Mouse (Mus musculus) MEL (cell line): ENCODE measurements around the gene Nmnat3. TPM values are rescaled to one million over a fixed set of nuclear protein-coding genes. Genes with fewer than 3 reads are reported as not detected.

Source experiments
- DNase-seq: peaks from one replicate; pipeline ENCODE4 v3.0.0; 2011; ENCODE audit warnings: low read depth, low spot score
- H3K27ac ChIP-seq: 2 replicates; pipeline ENCODE4 v1.5.1; 2012; ENCODE audit warnings: low read depth, mild to moderate bottlenecking, control low read depth, low read length, moderate library complexity; ENCODE audit not compliant: control insufficient read depth
- H3K27me3 ChIP-seq, 2 experiments: fragments of 150-350 bp in 1 of 2; sonication (generic) in 1 of 2; 2 replicates each; pipeline ENCODE4 v1.6.1; 2012; ENCODE audit warnings: low read length in 2 of 2, mild to moderate bottlenecking in 2 of 2, improper control_type of control experiment in 1 of 2, moderate library complexity in 1 of 2; ENCODE audit not compliant: insufficient read depth in 2 of 2, control insufficient read depth in 1 of 2
- H3K36me3 ChIP-seq, 2 experiments: 2 replicates each; pipeline ENCODE4 v1.6.1; 2012 to 2014; ENCODE audit warnings: low read length in 2 of 2, improper control_type of control experiment in 1 of 2, inconsistent platforms in 1 of 2, mild to moderate bottlenecking in 1 of 2; ENCODE audit not compliant: insufficient read depth in 2 of 2, control insufficient read depth in 1 of 2
- H3K4me1 ChIP-seq, 2 experiments: fragments of 150-350 bp in 1 of 2; sonication (generic) in 1 of 2; 2 replicates each; pipeline ENCODE4 v1.6.1; 2012; ENCODE audit warnings: low read length in 2 of 2, improper control_type of control experiment in 1 of 2, mild to moderate bottlenecking in 1 of 2; ENCODE audit not compliant: insufficient read depth in 2 of 2, control insufficient read depth in 1 of 2
- H3K4me3 ChIP-seq, 2 experiments: fragments of 150-350 bp in 1 of 2; sonication (generic) in 1 of 2; 2 replicates each; pipeline ENCODE4 v1.5.1; 2012; ENCODE audit warnings: low read depth in 2 of 2, low read length in 2 of 2, mild to moderate bottlenecking in 2 of 2, moderate library complexity in 2 of 2, control low read depth in 1 of 2, improper control_type of control experiment in 1 of 2; ENCODE audit not compliant: control insufficient read depth in 1 of 2, insufficient read depth in 1 of 2
- H3K79me2 ChIP-seq: 2 replicates; pipeline ENCODE4 v1.6.1; 2012; ENCODE audit warnings: mild to moderate bottlenecking, low read length, moderate library complexity; ENCODE audit not compliant: control insufficient read depth, poor library complexity, insufficient read depth
- H3K9ac ChIP-seq: 2 replicates; pipeline ENCODE4 v1.6.1; 2012; ENCODE audit warnings: low read depth, mild to moderate bottlenecking, control low read depth, low read length, moderate library complexity; ENCODE audit not compliant: control insufficient read depth, poor library complexity, severe bottlenecking
- H3K9me3 ChIP-seq: fragments of 150-350 bp; sonication (generic); replicated peaks from 2 replicates; pipeline ENCODE4 v1.6.1; 2012; ENCODE audit warnings: mild to moderate bottlenecking, low read length, improper control_type of control experiment, moderate library complexity; ENCODE audit not compliant: insufficient read depth
- CHD2 ChIP-seq: IDR thresholded peaks from 2 replicates; pipeline ENCODE4 v1.6.1; 2011; ENCODE audit warnings: low read length, improper control_type of control experiment
- CTCF ChIP-seq, 3 experiments: IDR thresholded peaks in 2 of 3; conservative IDR thresholded peaks in 1 of 3; 2 replicates each; pipeline ENCODE4 v1.5.1; 2011 to 2012; ENCODE audit warnings: low read length in 3 of 3, low read depth in 2 of 3, mild to moderate bottlenecking in 2 of 3, improper control_type of control experiment in 1 of 3, inconsistent platforms in 1 of 3, mixed read lengths in 1 of 3, moderate library complexity in 1 of 3; ENCODE audit not compliant: control insufficient read depth in 1 of 3, insufficient read depth in 1 of 3, poor library complexity in 1 of 3, severe bottlenecking in 1 of 3
- E2F4 ChIP-seq: IDR thresholded peaks from 2 replicates; pipeline ENCODE4 v1.6.1; 2011; ENCODE audit warnings: low read depth, low read length, improper control_type of control experiment, borderline replicate concordance
- GATA1 ChIP-seq: IDR thresholded peaks from 2 replicates; pipeline ENCODE4 v1.6.1; 2011; ENCODE audit warnings: low read depth, low read length, improper control_type of control experiment
- HCFC1 ChIP-seq: IDR thresholded peaks from 2 replicates; pipeline ENCODE4 v1.6.1; 2012; ENCODE audit warnings: low read depth, mild to moderate bottlenecking, inconsistent platforms, low read length, improper control_type of control experiment, moderate library complexity
- MAFK ChIP-seq: IDR thresholded peaks from 2 replicates; pipeline ENCODE4 v1.6.1; 2011; ENCODE audit warnings: low read depth, mild to moderate bottlenecking, low read length, improper control_type of control experiment, borderline replicate concordance
- MAX ChIP-seq: IDR thresholded peaks from 2 replicates; pipeline ENCODE4 v1.6.1; 2011; ENCODE audit warnings: low read length, improper control_type of control experiment
- MAZ ChIP-seq: IDR thresholded peaks from 2 replicates; pipeline ENCODE4 v1.6.1; 2012; ENCODE audit warnings: low read depth, mild to moderate bottlenecking, inconsistent platforms, low read length, improper control_type of control experiment
- MEF2A ChIP-seq: IDR thresholded peaks from 2 replicates; pipeline ENCODE4 v1.6.1; 2014; ENCODE audit warnings: low read depth, mild to moderate bottlenecking, inconsistent platforms, low read length, improper control_type of control experiment; ENCODE audit not compliant: poor library complexity, insufficient replicate concordance, severe bottlenecking; ENCODE audit errors: extremely low read depth
- MYB ChIP-seq: IDR thresholded peaks from 2 replicates; pipeline ENCODE4 v1.6.1; 2011; ENCODE audit warnings: mild to moderate bottlenecking, low read depth, low read length, improper control_type of control experiment
- MYC ChIP-seq: IDR thresholded peaks from 2 replicates; pipeline ENCODE4 v1.6.1; 2011; ENCODE audit warnings: low read depth, mild to moderate bottlenecking, low read length, improper control_type of control experiment, moderate library complexity
- NELFE ChIP-seq: IDR thresholded peaks from 2 replicates; pipeline ENCODE4 v1.6.1; 2011; ENCODE audit warnings: low read depth, low read length, improper control_type of control experiment
- SIN3A ChIP-seq: IDR thresholded peaks from 2 replicates; pipeline ENCODE4 v1.6.1; 2012; ENCODE audit warnings: low read length, improper control_type of control experiment, inconsistent platforms
- SMC3 ChIP-seq: IDR thresholded peaks from 2 replicates; pipeline ENCODE4 v1.6.1; 2011; ENCODE audit warnings: low read depth, low read length, improper control_type of control experiment
- TAL1 ChIP-seq: IDR thresholded peaks from 2 replicates; pipeline ENCODE4 v1.6.1; 2012; ENCODE audit warnings: mild to moderate bottlenecking, inconsistent platforms, low read length, moderate library complexity, mixed read lengths
- UBTF ChIP-seq: IDR thresholded peaks from 2 replicates; pipeline ENCODE4 v1.6.1; 2012; ENCODE audit warnings: low read depth, mild to moderate bottlenecking, inconsistent platforms, low read length, improper control_type of control experiment, moderate library complexity, borderline replicate concordance; ENCODE audit not compliant: insufficient read depth
- USF1 ChIP-seq: IDR thresholded peaks from 2 replicates; pipeline ENCODE4 v1.6.1; 2014; ENCODE audit warnings: low read depth, mild to moderate bottlenecking, inconsistent platforms, low read length, improper control_type of control experiment, moderate library complexity
- ZKSCAN1 ChIP-seq: IDR thresholded peaks from 2 replicates; pipeline ENCODE4 v1.6.1; 2012; ENCODE audit warnings: low read depth, mild to moderate bottlenecking, inconsistent platforms, low read length, improper control_type of control experiment, moderate library complexity
- ZNF384 ChIP-seq: IDR thresholded peaks from 2 replicates; pipeline ENCODE4 v1.6.1; 2012; ENCODE audit warnings: low read depth, mild to moderate bottlenecking, inconsistent platforms, low read length, improper control_type of control experiment
- polyA plus RNA-seq, 2 experiments: library from polyadenylated mRNA; stranded (reverse) in 1 of 2; unstranded in 1 of 2; fragments of >175 nt in 1 of 2; fragments of >200 nt in 1 of 2; gene quantifications; 2 replicates each; pipeline versions ENCODE4 v1.2.1 to v1.2.4; 2012; ENCODE audit warnings: low replicate concordance in 2 of 2, low read depth in 1 of 2; ENCODE audit not compliant: insufficient read length in 2 of 2, insufficient read depth in 1 of 2, missing spikeins in 1 of 2
- total RNA-seq: library from RNA; depleted of rRNA; stranded (reverse); fragments of 300-350 nt; gene quantifications from 2 replicates; pipeline ENCODE4 v1.2.3, GENCODE M21; 2012

Nmnat3 gene
- total and polyA plus RNA-seq, 3 experiments = 14.4 to 15.2 TPM; not detected in 1

- Histone ChIP-seq H3K36me3 (no peaks in the 10 kb centered on the region), H3K27me3 (no peaks in the 10 kb centered on the region), H3K4me3 (no peak overlapping the region), H3K9me3 (no peaks in the 10 kb centered on the region), H3K9ac (no peak overlapping the region), H3K4me1 (peaks cover 0 to 5% of the 10 kb centered on the region in 2 experiments; a peak in 3 of 4 replicates), H3K27ac (no peak overlapping the region), H3K79me2 (0 out of 2 replicates have a peak, but pooled peaks cover 1% of the 10 kb centered on the region)
- TF ChIP-seq CHD2 (no peak), SMC3 (no peak), MAX (no peak), MAFK (no peak), HCFC1 (no peak), E2F4 (no peak)
- DNase-seq = no peak
These were observed 50.9 kb downstream of the Nmnat3 start for GRCm38 (mm10) chr9:98337881-98338769.

DNA sequence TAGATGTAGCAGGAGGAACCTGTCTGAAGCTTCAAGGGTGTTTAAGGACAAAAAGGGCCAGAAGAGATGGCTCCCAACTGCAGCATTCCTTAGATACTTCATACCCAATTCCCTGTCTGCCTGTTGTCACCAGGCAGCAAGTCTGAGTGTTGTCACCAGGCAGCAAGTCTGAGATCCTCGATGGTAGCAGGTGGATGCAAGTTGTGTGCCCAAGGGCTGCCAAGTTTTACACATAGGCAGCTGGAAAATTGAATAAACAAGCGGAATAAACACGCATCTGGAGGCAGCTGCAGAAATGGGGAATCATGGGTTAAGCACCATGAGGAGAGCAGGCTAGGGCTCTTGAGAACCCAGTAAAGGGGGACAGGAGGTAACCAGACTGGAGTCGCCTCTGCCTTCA, 52.7 kb downstream of the Nmnat3 start:
- no peak overlapping the region for H3K4me3 ChIP-seq
- no peaks in the 10 kb centered on the region for H3K36me3 ChIP-seq
- no peaks in the 10 kb centered on the region for H3K4me1 ChIP-seq
- DNase-seq = no peak
- H3K9ac ChIP-seq = no peak overlapping the region
- H3K79me2 ChIP-seq = 0 out of 2 replicates have a peak, but pooled peaks cover 1% of the 10 kb centered on the region
- TF ChIP-seq CHD2 (no peak), TAL1 (no peak), CTCF (IDR thresholded peaks at IDR 0.05 in 2 of 3, conservative IDR thresholded peaks at IDR 0.05 in 1 of 3; ENCODE audit: control insufficient read depth in 1 of 3, insufficient read depth in 1 of 3, low read depth in 2 of 3, low read length in 3 of 3, poor library complexity in 1 of 3, severe bottlenecking in 1 of 3) (no peak), MYB (no peak), MYC (no peak), MEF2A (no peak), ZKSCAN1 (no peak)
- no peaks in the 10 kb centered on the region for H3K9me3 ChIP-seq
- no peak overlapping the region for H3K27ac ChIP-seq
- H3K27me3 ChIP-seq = no peaks in the 10 kb centered on the region

GRCm38 (mm10) chr9:98340427-98340826, 53.2 kb downstream of the Nmnat3 start:
- no peak for DNase-seq
- no peaks in the 10 kb centered on the region for H3K36me3 ChIP-seq
- H3K27me3 ChIP-seq = no peaks in the 10 kb centered on the region
- H3K79me2 ChIP-seq = 0 out of 2 replicates have a peak, but pooled peaks cover 1% of the 10 kb centered on the region
- no peak overlapping the region for H3K4me3 ChIP-seq
- H3K9ac ChIP-seq = no peak overlapping the region
- H3K27ac ChIP-seq = no peak overlapping the region
- no peaks in the 10 kb centered on the region for H3K4me1 ChIP-seq
- TF ChIP-seq MAZ = no peak
- no peak for TF ChIP-seq CTCF (IDR thresholded peaks at IDR 0.05 in 2 of 3, conservative IDR thresholded peaks at IDR 0.05 in 1 of 3; ENCODE audit: control insufficient read depth in 1 of 3, insufficient read depth in 1 of 3, low read depth in 2 of 3, low read length in 3 of 3, poor library complexity in 1 of 3, severe bottlenecking in 1 of 3)
- TF ChIP-seq ZNF384 = no peak
- no peak for TF ChIP-seq NELFE
- no peak for TF ChIP-seq USF1
- TF ChIP-seq UBTF = no peak
- TF ChIP-seq GATA1 = no peak
- TF ChIP-seq SIN3A = no peak
- no peaks in the 10 kb centered on the region for H3K9me3 ChIP-seq
